Mouse (Mus musculus) right cerebral cortex, postnatal 14 days (tissue): ENCODE results near the gene Lama2.

ENCODE experiments used
- DNase-seq: peaks from one replicate; pipeline ENCODE4 v3.0.0; 2022

Gene Lama2

GRCm38 (mm10) chr10:27164738-27165137 is 454.8 kb downstream of the Lama2 start:
- DNase-seq = no peak

- DNase-seq = no peak
These were observed 457.2 kb downstream of the Lama2 start for GRCm38 (mm10) chr10:27162364-27162763.

- DNase-seq = no peak
These were observed 469.3 kb downstream of the Lama2 start for GRCm38 (mm10) chr10:27150220-27150619.

GRCm38 (mm10) chr10:27140422-27140821 is 479.1 kb downstream of the Lama2 start:
- no peak for DNase-seq

GRCm38 (mm10) chr10:27135768-27136167 is 483.8 kb downstream of the Lama2 start:
- DNase-seq = no peak

- peak; percentile 33 for DNase-seq
These were observed 486.4 kb downstream of the Lama2 start for GRCm38 (mm10) chr10:27133135-27133534.

- DNase-seq = no peak
These were observed 492.1 kb downstream of the Lama2 start for GRCm38 (mm10) chr10:27127454-27127853.

GRCm38 (mm10) chr10:27123763-27124162 is 495.8 kb downstream of the Lama2 start:
- no peak for DNase-seq

GRCm38 (mm10) chr10:27117815-27118214 is 501.7 kb downstream of the Lama2 start:
- DNase-seq = no peak

- DNase-seq = no peak
These were observed 502.5 kb downstream of the Lama2 start for GRCm38 (mm10) chr10:27116938-27117647.

- DNase-seq = no peak
These were observed 505.4 kb downstream of the Lama2 start for GRCm38 (mm10) chr10:27114131-27114530.

GRCm38 (mm10) chr10:27103811-27104210 is 515.7 kb downstream of the Lama2 start:
- no peak for DNase-seq

GRCm38 (mm10) chr10:27101800-27102353 is 517.7 kb downstream of the Lama2 start:
- no peak for DNase-seq

GRCm38 (mm10) chr10:27077113-27077512 is 542.4 kb downstream of the Lama2 start:
- DNase-seq = no peak

- DNase-seq = no peak
These were observed 550.6 kb downstream of the Lama2 start for GRCm38 (mm10) chr10:27068794-27069435.

- DNase-seq = no peak
These were observed 555.9 kb downstream of the Lama2 start for GRCm38 (mm10) chr10:27063671-27064070.

- no peak for DNase-seq
These were observed 565.1 kb downstream of the Lama2 start for GRCm38 (mm10) chr10:27054488-27054887.

GRCm38 (mm10) chr10:27047196-27047595 is 572.4 kb downstream of the Lama2 start:
- DNase-seq = no peak

GRCm38 (mm10) chr10:27041812-27042211 is 577.7 kb downstream of the Lama2 start:
- DNase-seq = no peak

GRCm38 (mm10) chr10:27022707-27023106 is 596.9 kb downstream of the Lama2 start:
- no peak for DNase-seq

- DNase-seq = no peak
These were observed 606.7 kb downstream of the Lama2 start for GRCm38 (mm10) chr10:27012804-27013365.

- DNase-seq = no peak
These were observed 612.2 kb downstream of the Lama2 start for GRCm38 (mm10) chr10:27007364-27007763.

GRCm38 (mm10) chr10:27005716-27006115 is 613.8 kb downstream of the Lama2 start:
- DNase-seq = no peak
